Mouse (Mus musculus): Measurements from ENCODE around the gene Ttc30b. TPM values are rescaled to one million over a fixed set of nuclear protein-coding genes. Genes with fewer than 3 reads are reported as not detected.
"Not testable (repeated sequence)": the region's sequence is repeated elsewhere in the genome, so short reads cannot be mapped to it uniquely, and the experiment has no call there.

Gene Ttc30b
- total RNA-seq, 2 experiments from 2014 or later, result 2.7 to 3.0 TPM

DNA sequence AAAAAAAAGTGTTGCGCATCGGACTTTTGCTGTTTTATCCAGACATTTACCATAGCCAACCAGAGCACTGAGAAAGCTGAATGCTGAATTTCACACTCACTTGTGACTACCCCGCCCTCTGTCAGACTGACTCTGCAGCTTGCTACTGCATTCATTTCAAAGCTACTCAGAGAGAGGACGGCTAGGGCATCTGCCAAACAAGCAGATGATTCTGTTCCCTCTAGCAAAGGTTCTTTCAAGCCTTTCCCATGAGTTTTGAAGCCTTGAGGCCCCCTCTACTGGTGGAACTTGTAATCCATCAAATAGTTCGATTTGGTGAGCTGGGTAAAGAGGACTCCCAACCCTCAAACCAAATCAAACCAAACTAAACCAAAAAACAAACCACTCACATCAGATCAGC is 26.6 kb upstream of the Ttc30b start:
- intact Hi-C loops (cut with DNase I), result loop anchor here (2.0 to 5.0 kb wide), 3 partner anchors 82 to 363 kb away; no protein-coding TSS in a partner anchor
- peak overlapping the region; percentile 61 for H3K4me3 ChIP-seq
- DNase-seq, result peak; percentile 37
- H3K27ac ChIP-seq, result peak overlapping the region; percentile 53
- peak; percentile 78 for TF ChIP-seq CTCF (IDR thresholded peaks at IDR 0.05)

DNA sequence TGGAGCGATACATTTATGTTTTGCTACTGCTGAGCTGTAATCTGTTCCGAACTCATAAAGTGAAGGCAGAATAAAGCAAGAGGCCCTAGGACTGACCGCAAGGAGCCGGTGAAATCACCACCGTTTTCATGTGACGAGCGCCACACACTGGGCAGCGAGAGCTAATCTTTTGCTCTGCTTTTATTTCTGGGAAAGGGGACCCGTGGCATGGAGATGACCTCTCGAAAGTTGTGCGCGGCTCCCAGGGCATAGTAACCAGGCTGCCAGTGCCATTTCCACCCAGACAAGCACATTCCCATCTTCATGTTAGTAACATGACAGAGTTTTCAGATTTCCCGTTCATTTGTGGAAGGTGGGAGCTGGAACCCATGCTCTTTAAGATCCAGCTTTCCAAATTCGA is 26.1 kb upstream of the Ttc30b start:
- H3K4me3 ChIP-seq, result peak overlapping the region; percentile 61
- DNase-seq, result peak; percentile 75
- intact Hi-C loops (cut with DNase I), result loop anchor here (2.0 to 5.0 kb wide), 3 partner anchors 82 to 362 kb away; no protein-coding TSS in a partner anchor
- H3K27ac ChIP-seq, result peak overlapping the region; percentile 53
- peak; percentile 74 for TF ChIP-seq CTCF (IDR thresholded peaks at IDR 0.05)

DNA sequence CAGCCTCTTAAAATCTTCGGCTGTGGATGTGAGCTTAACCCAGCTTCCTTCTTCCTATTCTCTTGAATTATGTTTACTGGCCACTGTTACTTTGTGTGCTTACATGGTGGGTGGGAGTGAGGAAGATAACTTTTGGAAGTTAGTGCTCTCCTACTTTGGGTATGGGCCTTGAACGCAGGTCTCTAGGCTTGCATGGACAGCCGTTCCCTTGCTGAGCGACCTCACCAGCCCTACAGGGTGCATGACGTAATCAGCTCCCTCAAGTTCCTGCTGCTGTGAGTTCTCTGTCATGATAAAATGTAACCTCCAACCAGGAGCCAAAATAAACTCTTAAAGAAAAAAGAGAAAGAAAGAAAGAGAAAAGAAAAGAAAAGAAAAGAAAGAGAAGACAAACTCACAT is 25.7 kb upstream of the Ttc30b start:
- intact Hi-C loops (cut with DNase I), result loop anchor here (2.0 to 5.0 kb wide), 3 partner anchors 81 to 362 kb away; no protein-coding TSS in a partner anchor
- DNase-seq, result no peak
- no peak for TF ChIP-seq CTCF (IDR thresholded peaks at IDR 0.05)
- peak overlapping the region; percentile 53 for H3K27ac ChIP-seq
- H3K4me3 ChIP-seq, result peak overlapping the region; percentile 61

DNA sequence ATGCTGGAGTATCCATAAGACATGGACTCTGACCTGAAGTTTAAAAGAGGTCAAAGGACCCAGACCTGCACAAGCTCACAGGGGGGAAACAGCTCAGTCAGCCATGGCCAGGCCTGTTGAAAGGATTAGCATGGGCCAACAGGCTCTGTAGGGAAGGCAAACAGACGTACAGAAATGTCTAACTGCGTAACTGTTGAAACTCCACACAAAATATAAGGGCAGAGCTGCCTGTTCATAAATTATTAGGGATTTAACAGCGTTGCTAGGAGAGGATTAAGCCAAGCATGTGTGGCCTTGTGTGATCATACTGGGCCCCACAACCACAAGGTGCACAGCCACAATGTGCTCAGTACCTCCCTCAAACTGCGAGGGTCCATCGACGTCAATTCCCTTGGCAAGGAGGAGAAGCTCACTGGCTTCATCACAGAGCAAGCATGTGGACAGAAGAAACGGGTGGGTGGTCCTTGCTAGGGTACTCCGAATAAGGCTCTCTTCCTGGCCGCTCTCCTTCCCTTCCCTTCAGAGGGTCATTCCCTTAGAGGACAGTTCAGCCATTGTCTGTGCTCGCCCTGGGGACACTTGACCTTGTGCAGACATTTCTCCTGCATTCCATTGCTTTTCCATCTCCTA is 24.9 kb upstream of the Ttc30b start:
- TF ChIP-seq CTCF (IDR thresholded peaks at IDR 0.05), result no peak
- H3K27ac ChIP-seq, result no peak overlapping the region
- H3K4me3 ChIP-seq, result no peak overlapping the region
- intact Hi-C loops (cut with DNase I), result loop anchor here (5.0 kb wide), 2 partner anchors 166 to 361 kb away; no protein-coding TSS in a partner anchor
- no peak for DNase-seq

DNA sequence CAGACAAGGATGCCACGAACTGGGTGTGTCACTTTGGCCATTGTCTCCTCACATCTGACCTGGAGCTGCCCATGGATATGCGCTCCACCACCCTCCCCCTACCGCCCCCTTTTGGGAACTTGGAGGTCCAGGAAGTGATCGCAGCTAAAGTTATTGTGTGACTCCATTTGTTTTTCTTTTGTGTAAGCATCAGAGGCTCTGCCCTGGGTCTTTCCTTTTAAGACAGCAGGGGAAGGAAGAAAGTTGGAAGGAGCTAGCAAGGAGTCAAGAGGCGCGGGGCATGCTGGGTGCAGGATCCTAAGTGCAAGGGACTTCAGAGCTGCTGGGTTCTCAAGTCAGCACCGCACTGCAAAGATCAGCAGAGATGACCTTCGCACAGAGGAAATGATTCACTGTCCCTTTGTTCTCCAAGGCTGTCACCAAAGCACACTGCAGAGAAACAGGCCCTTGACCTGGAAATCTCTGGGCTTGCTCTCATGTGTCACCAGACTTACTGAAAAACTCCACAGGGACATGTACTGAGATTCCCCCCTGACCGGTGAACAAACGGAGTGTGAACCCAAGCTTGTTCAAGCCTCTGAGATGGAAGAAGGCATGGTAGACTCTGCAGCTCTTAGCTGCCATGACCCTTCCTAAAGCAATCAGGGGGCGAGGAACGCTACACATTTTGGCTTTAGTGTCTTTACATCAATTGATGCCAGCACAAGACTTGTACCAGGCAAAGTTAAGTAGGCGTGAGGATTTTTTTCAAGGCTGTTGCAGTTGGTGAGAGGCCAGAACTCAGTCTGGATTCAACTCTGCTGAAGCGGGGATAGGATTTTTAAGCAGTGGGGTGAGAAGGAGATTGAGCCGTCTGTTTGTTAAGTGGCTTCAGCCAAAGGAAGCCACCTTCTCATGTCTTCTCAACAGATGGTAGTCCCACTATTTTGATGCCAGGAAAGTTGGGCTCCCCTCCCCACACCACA is 22.3 kb upstream of the Ttc30b start:
- Histone ChIP-seq H3K27ac (peak overlapping the region; percentile 64), H3K4me3 (peak overlapping the region; percentile 60)
- intact Hi-C loops (cut with DNase I), result loop anchor here (5.0 kb wide), 2 partner anchors 163 to 358 kb away; no protein-coding TSS in a partner anchor
- peak; percentile 24 for DNase-seq
- no peak for TF ChIP-seq CTCF (IDR thresholded peaks at IDR 0.05)

DNA sequence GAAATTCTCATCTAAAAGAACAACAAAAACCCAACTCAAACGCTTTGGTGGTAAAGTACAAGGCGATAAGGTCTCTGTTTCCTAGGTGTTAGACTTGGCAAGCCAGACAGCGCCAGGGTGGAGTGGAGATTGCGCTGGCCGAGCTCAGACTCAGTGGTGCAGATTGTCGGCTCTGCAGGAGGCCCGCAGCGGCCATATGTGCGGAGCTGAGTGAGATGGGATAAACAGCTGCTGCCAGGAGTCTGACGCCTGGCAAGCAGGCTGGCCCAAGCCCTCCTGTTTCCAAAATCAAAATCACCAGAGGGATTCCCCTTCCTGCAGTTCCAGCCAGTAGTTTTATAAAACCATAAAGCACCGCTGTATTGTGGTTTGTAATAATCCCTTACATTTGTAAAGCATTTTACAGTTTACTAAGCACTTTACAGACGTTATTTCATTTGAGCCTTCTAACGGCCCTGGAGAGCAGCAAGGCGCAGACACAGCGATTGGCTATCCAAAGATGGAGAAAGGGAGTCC is 21.5 kb upstream of the Ttc30b start:
- Histone ChIP-seq H3K27ac (peak overlapping the region; percentile 64), H3K4me3 (peak overlapping the region; percentile 60)
- DNase-seq, result peak; percentile 30
- no peak for TF ChIP-seq CTCF (IDR thresholded peaks at IDR 0.05)
- intact Hi-C loops (cut with DNase I), result loop anchor here (5.0 kb wide), 2 partner anchors 163 to 358 kb away; no protein-coding TSS in a partner anchor

DNA sequence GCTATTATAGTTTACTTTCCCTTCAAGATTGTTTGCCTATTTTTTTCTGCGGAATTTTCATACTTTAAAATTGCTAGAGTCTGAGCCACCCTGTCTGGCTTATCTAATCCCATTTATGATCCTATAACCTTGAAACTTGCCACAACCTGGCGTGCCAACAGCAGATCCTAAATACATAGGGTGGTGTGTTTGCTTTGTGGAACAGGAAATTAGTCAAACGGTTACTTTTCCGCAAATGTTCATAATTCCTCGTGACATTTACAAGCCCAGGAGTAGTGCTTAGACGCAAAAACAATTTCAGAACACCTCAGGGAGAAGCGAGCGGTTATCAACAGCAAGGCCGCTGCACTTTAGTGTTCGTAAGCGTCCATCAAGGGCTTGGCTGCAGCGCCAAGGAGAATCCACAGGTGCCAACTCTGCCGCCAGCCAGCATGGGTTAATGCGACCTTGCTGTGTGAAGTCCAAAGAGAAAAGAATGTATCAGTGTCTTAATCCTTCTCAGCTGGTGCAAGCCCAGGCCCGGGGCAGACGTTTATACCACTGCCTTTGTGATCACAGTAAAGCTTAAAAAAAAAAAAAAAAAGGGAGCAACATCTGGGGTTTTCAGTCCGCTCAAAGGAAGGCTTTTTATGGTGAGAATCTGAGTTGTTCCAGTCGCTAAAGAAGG is 20.9 kb upstream of the Ttc30b start:
- H3K4me3 ChIP-seq, result peak overlapping the region; percentile 60
- TF ChIP-seq CTCF (IDR thresholded peaks at IDR 0.05), result no peak
- peak overlapping the region; percentile 64 for H3K27ac ChIP-seq
- DNase-seq, result no peak
- intact Hi-C loops (cut with DNase I), result no loop called here

DNA sequence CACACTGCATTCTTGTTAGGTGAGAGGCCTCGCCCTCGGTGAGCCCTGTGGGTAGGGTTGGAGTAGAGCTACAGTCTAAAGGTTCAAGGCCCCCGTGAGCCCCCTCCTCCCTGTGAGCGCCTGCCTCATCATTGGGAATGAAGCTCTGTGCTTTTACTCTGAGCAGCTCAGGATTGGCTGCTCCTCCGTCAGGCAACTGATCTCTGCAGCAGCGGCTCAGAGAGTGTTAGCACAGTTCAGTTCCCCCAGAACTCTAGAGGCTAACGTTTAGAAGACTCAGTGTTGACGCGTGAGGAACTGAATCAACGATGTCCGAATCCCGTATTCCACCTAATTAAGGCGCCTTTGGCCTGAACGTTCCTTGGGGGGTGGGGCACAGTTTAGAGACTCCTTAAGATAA is 17.3 kb upstream of the Ttc30b start:
- intact Hi-C loops (cut with DNase I), result no loop called here
- no peak overlapping the region for H3K27ac ChIP-seq
- no peak for TF ChIP-seq CTCF (IDR thresholded peaks at IDR 0.05)
- no peak overlapping the region for H3K4me3 ChIP-seq
- no peak for DNase-seq

DNA sequence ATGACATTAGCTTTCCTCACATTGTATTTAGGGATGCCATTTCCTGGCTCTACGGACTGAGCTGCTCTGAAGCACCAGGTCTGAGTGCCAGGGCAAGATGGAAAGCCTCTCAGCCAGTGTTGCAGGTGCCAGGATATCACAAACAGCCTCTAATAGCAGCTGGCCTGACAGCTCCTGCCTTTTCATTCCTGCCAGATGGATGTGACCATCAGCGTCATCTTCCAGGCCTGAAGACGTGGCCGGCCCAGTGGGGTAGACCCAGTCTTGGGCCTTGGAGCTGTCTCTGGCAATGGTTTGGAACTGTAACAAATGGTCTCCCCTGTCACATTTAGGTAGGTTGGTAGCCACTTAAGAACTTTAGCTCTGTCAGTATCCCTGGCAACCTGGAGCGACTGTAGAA is 14.9 kb upstream of the Ttc30b start:
- DNase-seq, result no peak
- TF ChIP-seq CTCF (IDR thresholded peaks at IDR 0.05), result no peak
- no peak overlapping the region for H3K4me3 ChIP-seq
- intact Hi-C loops (cut with DNase I), result no loop called here
- H3K27ac ChIP-seq, result peak overlapping the region; percentile 38; the same call in 1 of the 2 replicates

DNA sequence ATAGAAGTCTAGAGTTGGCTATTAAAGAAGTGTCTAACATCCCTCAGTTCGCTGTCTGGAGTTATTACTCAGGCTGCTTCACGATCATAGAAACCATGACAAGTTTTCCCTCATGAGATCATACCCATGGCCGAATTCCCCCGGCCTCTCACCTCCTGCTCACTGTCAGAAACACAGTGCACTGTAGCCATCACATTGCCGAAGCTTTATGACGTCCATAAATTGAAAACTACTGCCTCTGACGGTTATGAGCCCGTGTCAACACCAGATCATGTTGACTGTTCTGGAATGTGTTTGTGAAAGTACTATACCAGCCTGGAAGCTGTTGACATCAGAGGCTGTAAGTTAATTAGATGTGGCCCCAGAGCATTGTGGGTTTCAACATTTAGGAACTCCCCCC is 12.3 kb upstream of the Ttc30b start:
- TF ChIP-seq CTCF (IDR thresholded peaks at IDR 0.05), result no peak
- no peak for DNase-seq
- intact Hi-C loops (cut with DNase I), result no loop called here

DNA sequence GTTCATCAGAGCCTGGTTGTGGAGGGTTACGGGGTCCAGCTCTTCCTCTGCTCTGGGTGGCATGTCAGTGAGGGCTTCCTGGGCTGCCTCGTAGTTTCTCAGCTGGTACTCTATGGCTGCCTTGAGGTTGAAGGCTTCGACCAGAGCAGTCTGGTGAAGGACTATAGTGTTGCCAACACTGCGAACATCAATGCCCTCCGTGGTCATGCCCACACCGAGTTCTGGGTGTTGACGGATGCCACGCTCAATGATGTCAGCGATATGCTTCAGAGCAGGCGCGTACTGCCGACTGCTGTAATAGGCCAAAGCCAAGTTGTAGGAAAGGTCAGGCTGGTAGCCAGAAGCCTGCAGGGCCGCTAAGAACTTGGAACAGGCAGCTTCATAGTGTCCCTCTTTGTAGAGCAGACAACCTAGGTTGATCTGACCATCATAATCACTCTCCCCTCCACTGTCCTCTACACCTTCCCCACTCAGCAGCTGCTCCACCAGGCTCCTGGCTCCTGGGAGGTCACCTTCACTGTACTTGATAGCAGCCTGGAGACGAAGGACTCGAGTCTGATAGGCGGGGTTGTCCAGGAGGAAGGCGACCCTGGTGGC is 767 bp downstream of the Ttc30b start:
- Histone ChIP-seq H3K4me3 (peak overlapping the region; percentile 75), H3K27ac (peak overlapping the region; percentile 94)
- intact Hi-C loops (cut with DNase I), result loop anchor here (5.0 kb wide), 1 partner anchor 45 kb away; the partner anchor contains the start of gene Ttc30a1
- peak; percentile 28 for DNase-seq

More for the DNA sequence above, 12.3 kb upstream of the Ttc30b start:
- H3K27ac ChIP-seq, result no peak overlapping the region
- H3K4me3 ChIP-seq, result no peak overlapping the region

DNA sequence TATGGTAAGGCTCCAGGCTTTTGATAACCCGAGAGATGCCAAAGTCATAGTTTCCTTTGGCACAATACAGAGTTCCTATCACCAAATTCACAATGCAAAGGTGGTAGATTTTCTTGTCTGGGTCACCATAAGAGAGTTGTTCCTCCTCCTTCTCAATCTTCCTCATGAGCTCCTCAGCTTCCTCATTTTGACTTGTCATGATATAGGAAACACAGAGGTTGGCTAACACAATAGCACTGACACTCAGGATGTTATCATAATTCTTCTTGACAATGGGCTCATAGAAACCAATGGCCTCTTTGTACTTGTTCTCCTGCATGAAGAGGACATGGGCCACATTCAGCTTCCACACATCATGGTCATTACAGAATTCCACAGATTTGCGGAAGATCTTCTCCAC is 1.7 kb downstream of the Ttc30b start:
- H3K4me3 ChIP-seq, DNase-seq, H3K27ac ChIP-seq: not testable (repeated sequence)
- intact Hi-C loops (cut with DNase I), result loop anchor here (5.0 kb wide), 1 partner anchor 46 kb away; the partner anchor contains the start of gene Ttc30a1

Measured in gastrocnemius, adult 2 months (tissue).